Mouse (Mus musculus): ENCODE results near the gene Ramp2. TPM values are rescaled to one million over a fixed set of nuclear protein-coding genes. Genes with fewer than 3 reads are reported as not detected.
A peak's percentile ranks its signal among the peaks of the same experiment; 100 is the strongest.

Ramp2 gene
- total RNA-seq (2021), result 10 to 100 TPM; 70.5 to 72.8 TPM
- long read RNA-seq, experiment 1, transcript Ramp2-204 (4 exons, 1,178 nt), result major isoform, 35 of 44 reads
- long read RNA-seq, experiment 1, partial matches to known transcripts, result 1 of 44 reads
- long read RNA-seq, experiment 1, other reads (novel, unspliced or antisense), result 5 of 44 reads
- long read RNA-seq, experiment 2, transcript Ramp2-204 (4 exons, 1,178 nt), result major isoform, 33 of 47 reads
- long read RNA-seq, experiment 2, partial matches to known transcripts, result 0 of 47 reads
- long read RNA-seq, experiment 2, other reads (novel, unspliced or antisense), result 12 of 47 reads

DNA sequence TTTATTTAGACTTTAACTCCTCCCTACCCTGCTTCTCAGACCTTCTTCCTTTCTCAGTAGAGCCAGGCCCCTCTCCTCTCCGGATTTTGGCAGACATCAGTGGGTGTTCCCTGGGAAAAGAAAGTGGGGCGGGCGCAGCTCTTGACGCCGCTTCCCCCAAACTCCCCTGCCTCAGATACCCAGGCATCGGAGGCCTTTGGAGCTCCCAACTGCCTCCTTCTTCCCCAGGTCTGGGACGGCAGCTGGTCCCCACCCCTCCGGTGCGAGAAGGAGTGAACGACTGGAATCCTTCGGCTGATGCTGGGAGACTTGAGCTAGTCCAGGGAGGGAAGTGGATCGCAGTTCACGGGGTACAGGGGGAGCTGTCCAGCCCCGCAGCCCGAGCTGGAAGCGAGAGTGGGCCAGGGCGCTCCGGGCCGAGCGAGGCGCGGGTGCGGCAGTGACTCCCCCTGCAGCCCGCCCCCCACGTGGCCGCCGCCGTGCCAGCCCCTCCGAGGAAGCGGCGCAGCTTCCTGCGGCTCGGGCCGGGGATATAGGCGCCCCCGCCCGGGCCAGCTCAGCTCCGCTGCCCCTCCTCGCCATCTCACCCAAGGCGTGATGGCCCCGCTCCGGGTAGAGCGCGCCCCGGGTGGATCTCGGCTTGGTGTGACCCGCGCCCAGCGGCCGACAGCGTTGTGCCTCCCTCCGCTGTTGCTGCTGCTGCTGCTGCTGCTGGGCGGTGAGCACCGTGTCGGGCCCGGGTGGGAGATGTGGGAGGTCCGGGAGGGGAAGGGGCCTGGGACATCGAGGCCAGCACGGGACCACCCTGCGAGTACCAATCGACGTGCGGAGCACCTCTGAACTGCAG is at the start of gene Ramp2:
Ramp2 (plus strand) TSS at position 174 of the 847 bp plus-strand sequence.
- peak; percentile 71 for DNase-seq

DNA sequence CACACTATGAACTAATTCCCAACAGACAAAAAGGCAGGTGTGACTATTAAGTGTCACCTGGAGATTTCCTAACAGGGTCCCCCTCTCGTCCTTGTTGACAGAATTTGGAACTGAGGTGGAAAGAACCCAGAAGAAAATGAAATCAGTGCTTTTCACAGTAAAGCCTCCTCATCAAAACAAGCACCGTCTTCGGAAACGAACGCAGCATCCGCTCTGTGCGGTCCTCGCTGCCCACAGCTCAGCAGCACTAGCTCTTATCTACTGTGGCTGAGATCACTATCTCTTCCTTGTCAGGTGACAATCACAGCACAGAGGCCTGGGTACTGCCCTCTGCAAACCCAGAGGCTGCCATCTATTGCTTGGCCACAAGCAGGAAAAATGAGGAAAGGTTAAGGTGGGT is 49.7 kb upstream of the Ramp2 start:
- no peak for DNase-seq

DNA sequence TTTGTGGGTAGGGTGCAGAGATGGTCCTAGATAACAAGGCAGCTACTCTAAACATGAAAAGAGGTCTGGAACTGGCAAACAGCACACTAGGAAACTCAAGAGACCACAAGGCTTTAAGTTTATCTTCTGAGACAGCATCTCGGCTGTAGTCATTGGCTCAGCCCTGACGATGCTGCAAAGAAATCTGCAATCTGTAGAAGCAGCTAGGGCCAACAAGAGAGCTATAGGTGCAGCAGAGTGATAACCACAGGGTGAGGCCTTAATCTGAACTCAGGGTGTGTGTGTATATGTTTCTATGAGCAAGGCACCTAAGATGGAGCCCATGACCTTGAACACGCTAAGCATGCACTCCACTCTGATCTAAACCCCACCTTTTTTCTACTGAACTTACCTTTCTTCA is 46.3 kb upstream of the Ramp2 start:
- no peak for DNase-seq

DNA sequence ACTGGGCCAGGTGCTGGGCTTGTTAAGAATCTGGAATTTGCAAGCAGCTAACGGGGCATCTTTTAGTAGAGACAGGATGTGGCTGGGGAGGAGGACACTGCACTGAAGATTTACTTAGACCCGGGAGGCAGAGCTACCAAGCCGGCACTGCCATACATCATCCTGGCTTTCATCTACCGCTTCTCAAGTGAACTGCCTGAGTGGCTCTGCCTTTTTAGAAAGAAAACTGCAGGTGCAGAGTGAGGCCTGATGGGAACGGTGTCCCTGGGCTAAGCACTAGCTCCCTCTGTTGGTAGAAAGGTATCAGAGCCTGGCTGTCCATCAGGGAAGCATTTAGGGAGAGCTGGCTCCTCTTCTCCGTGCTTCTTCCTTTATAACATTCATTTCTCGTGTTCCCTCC is 44.8 kb upstream of the Ramp2 start:
- no peak for DNase-seq

DNA sequence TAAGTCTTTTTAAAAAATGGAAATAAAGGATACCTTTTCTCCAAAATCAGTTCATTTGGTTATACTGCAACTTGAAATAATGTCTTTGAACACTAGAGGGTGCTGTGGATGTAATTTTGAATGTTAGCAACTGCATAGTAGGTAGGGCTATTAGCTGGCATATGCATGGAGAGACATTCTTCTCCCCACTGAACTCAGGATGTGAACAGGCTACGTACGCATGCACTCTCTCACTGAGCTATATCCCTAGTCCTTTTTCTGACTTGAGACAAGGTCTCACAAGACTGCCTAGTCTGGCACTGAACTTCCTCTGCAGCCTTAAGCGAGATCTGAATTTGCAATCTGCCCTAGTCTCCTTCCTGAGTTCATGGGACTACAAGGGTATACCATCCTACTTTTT is 33.9 kb upstream of the Ramp2 start:
- DNase-seq, result no peak

DNA sequence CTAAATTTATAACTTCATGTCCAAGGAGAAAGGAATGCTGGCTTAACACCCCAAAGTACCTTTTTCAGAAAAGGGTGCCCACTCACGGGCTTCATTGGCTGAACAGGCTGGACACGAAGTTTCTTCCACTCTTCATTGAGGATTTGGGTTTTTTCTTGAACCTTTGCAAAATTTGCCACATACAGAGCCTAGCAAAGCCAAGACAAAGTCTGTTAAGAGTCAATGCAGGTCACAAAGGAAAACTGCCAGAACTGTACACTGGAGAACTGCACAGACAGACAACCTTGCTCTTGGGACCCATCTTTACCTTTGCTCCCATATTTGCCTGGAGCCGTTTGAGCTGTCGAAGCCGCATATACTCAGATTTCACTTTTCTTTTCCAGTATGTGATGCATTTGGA is 28.9 kb upstream of the Ramp2 start:
- no peak for DNase-seq

DNA sequence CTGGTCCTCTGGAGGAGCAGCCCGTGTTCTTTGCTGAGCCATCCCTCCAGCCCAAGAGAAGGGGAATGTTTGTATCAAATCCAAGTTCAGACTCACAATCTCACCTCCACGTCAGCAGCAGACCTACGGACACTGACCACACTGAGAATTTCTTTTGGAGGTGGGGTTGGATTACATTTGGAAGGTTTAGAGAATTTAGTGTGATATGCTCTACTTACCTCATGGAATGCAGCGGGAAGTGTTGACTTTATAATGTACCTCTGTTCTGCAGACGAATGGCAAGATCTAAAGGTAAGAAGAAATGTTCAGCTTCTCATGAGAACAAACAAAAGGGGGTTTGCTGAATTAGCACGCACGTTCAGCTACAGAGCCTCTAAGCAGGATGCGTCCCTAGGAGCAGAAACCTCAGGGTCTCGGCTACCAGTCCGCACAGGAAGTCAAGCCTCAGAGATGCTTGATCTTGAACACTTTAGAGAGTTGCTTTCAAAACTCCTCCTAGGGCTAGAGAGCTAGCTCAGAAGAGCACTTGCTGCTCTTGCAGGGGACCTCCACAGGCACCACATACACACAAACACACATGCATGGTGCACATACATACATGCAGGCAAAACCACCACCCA is 27.3 kb upstream of the Ramp2 start:
- DNase-seq, result no peak

DNA sequence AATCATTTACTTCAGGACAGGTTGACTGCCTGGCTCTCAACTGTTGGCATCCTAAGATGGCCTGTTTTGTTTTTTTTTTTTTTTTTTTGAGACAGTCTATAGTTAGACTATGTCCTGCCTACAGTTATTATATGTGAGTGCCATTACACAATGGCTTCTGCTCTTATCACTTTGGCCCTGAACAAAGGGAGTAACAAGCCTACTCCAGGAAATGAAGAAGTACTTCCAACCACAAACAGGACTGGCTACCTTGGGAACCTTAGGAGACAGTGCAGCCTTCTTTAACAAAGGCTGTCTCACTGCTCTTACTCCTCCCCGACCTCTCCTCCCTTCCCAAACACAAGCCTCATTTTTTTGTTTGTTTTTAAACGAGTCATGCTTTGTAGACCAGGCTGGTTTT is 25.0 kb upstream of the Ramp2 start:
- DNase-seq, result no peak

DNA sequence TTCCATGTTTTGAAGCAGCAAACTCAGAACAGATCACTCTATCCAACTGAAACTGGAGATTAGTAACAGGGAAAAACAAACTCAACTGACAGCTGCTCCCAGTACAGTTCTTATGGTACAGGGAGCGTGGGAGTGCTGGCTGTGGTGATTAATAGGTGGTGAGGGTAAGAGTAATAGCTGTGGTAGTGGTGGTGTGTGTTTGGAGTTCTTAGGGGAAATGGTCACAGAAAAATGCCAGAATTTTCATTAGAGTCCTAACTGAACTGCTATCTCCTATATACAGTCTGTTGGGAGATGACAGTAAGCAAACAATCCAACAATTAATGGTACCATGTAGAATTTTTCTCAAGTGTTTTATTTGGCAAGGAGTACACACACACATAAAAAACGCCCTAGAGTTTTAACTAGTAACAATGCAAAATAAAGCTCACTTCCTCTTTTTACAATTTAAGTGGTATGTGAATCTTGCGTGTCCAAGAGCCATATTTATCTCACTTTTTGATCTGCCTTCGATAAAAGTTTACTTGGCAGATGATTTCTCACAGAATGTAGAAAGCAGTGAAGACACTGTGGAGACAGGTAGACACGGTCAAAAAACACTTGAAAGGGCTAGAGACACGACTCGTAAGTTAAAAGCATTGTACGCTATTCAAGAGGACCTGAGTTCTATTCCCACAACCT is 24.4 kb upstream of the Ramp2 start:
- DNase-seq, result no peak

DNA sequence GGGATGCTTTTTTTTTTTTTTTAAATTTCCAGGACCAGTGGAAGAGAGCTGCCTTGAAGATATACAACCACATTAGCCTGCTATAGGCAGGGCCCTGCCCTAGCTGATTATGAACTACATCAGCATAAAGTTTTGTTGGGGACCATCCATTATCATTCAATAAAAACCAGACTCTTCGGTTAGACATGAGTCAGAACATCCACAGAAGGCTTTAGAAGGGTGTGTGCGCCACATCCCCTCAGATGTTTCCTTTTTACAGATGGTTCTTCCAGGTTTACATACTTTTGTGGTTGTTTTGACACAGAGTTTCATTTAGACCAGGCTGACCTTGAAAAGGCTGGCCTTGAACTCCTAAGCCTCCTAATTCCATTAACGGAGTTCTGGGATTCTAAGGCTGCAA is 21.5 kb upstream of the Ramp2 start:
- DNase-seq, result no peak

DNA sequence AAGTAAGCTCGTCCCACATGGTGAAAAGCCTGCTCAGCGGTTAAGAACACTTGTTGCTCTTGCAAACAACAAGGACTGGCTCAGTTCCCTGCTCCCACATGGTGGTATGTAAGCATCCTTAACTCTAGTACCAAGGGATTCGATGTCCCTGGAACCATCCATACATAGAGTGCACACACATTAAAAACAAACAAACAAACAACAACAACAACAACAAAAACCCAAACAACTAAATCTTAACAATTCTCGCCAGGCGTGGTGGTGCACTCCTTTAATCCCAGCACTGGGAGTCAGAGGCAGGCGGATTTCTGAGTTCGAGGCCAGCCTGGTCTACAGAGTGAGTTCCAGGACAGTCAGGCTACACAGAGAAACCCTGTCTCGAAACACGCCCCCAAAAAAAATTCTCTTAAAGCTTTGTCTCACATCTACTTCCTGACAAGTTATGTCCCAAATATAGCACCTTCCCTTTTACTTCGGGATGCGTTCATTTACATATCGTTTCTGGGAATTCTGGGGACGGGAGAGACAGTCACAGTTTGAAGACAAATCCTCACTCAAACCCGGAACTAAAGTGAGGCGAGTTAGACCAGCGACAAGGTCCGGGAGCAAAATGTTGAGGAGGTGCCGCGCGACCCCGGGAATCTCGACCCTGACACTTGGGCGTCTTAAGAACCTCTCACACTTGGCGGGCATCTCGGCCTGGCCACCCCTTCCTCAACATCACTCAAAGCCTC is 20.3 kb upstream of the Ramp2 start:
- DNase-seq, result no peak

DNA sequence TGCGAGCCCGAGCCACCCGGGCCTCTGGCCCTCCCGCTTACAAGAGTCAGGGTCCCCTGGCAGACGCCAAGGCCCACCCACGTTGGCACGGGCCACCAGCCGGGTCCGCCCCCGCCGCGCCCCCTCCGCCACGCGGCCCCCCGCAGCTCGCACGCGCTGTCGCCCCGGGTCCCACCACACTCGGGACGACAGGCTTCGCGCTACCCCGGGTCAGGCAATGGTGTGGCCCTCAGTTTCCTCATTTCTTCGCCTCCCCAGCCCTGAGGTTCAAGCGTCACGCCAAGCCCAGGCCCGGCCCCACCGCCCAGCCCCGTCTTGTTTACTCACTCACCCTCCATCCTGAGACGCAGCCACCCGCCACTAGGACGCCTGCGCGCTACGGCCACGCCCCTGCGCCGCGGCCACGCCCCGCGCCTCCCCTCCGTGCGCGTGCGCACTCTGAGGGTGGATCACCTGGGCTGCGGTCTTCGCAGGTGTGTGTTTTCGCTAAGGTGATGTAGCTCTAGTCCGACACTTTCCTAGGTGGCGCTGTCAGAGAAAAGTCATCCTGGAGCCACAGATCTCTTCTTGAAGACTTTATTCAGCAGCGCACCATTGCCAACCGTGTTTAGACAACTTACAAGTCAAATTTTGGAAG is 19.6 kb upstream of the Ramp2 start, which contains the start of gene Ezh1:
Ezh1 (minus strand) TSS at position 399 of the 637 bp plus-strand sequence.
- peak; percentile 86 for DNase-seq

DNA sequence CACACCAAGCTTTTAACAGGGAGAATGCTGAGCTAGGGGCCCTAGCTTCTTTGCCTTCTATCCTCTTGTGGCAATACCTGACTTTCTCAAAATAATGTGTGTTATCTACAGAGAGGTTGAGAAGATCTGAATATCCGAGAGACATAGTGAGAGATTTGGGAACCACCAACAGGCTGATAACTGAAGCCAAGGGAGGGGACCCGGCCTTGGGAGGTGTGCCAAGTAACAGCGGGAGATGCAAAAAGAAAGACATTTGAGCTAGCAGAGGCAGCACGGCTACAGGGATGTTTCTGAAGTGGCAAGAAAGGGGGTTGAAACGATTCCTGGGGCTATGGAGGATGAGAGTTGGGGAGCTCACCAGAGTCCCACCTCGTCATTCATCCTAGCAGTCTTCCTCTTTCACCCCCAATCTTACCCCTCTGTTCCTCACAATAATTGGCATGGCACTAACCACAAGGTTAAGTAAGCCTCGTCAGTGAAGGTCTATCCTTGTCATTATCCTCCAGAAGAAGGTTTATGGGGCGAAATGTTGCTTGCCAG is 16.4 kb upstream of the Ramp2 start:
- peak; percentile 48 for DNase-seq

DNA sequence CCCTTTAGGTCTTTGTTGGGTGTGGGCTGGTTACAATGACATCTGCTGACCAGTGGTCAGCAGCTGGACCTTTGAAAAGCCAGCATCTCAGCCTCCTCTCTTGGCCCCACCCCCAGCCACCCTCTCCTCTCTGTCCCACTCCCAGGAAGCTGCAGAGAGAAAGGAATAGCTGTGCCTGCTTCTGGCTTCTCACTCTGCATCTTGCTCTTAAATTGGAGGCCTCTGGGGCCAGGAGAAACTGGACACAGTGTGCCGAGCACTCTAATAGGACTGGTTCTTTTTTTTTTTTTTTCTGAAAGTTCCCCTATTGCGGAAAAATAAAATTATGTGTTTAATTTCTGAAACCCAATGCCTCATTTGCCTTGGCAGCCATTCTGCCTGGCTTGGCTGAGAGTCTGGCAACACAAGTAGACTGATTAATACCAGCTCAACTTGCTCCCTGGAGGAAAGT is 15.7 kb upstream of the Ramp2 start:
- peak; percentile 50 for DNase-seq

DNA sequence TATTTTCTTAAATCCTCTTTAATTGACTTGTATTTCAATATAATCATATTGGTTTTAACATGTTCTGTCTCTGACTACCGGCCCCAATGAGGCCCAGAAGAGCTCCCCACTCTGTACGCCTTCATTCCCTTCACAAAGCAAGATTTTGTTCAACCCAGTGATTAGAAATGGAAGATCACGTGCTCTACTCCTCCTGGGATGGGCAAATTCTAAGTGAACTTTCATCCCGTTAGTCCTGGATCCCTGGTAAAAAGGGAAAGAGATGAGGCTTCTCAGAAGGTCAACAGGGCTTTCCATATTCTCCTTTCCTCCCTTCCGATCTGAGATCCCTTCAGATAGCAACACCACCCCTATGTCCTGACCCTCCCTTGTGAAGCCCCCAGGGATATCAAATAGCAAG is 15.3 kb upstream of the Ramp2 start:
- no peak for DNase-seq

DNA sequence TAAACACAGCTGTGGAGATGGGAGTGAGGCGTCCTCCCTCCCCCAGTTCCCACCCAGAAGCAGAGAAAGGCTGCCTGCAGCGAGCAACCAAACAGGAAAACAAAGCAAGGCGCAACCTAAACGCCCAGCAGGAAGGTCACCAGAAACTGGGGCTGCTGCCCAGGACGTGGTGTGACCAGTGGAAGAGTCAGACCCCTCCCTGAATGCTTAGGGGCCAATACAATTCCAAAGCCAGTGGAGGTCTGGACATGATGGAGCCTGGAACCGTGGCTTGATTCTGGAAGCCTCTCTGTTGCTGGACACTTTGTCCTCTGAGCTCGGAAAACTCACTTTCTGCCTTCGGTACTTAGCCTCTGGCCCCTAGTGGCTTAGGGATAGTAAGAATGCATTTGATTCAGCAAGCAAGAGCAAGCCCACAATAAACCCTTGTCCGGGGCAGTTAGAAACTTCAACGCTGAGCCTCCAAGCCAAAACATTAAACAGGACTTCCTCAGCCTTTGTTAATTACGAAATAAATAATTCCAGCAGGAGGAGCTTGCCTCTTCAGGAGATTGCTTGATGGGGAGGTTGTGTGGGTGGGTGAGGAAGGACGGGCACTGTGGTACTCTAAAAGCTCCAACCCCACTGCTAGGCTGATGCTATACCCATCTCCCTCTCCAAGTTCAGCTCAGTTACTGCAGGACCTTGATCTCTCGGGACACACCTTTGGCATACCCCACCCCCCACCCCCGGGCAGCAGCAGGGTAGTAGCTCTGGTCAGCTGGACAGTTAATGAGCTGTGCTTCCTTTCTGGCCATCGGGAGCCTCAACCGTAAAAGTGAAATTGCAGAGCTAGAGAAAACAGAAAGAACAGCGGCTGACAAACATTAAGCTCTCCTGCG is 14.6 kb upstream of the Ramp2 start:
- DNase-seq, result peak; percentile 61

DNA sequence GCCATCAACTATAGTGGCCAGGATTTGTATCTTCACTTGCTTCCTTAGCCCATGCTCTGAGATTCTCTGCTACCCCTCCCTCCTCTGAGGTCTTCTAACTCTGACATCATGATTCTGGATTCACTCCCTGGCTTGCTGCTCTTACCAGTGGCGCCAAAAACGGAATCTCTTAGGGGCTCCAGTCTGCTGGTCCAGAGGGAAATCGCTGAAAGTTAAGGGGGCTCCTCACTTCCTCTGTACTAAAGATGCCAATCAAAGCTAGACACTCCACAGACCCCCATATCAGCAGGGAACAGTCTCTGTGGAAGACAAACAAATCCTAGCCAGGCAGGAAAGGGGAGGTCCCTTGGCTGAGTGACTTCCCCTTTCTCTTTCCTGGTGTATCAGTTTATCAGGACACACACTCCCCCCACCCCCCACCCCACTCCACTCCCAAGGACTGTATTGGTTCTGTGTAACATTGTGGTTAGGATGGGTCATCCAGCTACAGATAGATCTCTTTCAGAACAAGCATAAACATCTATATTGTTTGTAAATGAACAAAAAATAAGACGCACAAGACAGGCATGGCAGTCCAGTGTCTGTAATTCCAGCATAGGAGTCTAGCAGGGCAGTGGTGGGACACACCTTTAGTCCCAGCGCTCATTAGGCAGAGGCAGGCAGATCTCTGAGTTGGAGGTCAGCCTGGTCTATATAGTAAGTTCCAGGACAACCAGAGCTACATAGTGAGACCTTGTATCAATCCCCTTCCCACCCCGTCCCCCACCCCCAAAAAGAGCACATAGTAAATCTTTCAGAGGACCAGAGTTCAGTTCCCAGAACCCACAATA is 13.6 kb upstream of the Ramp2 start:
- DNase-seq, result no peak

DNA sequence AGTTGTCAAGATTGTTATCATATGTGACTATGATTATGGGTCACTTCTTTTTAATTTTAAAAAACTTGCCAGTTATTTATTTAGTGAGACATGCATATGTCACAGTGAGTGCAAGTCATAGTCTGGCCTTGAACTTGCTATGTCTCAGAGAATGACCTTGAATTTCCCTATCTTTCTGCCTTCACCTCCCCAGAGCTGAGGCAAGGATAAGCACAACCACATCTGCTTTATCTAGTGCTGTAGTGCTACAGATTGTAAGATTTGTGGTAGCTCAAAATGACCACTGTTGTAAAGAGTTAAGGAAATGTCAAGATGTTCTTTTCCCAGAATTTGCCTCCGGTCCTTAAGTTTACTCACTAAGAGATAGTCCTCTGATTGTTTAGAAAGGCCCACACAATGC is 12.6 kb upstream of the Ramp2 start:
- DNase-seq, result no peak

DNA sequence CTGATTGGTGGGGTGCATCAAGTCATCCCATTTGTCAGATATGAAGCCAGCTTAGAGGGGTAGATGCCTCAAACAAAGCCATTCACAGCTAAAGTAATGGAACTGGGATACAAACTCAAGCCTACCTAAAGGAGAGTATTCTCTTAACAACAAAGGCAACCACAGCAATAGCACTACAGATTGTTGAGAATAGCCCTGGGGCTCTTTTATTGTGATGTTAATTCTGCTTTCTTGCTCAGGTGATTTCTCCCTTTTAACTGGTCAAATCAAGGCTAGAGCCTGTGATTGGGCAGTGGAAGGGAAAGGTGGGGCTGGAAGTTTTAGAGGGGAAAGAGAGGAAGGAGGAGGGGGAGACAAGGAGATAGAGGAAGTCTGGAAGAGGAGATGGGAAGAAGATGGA is 11.7 kb upstream of the Ramp2 start:
- DNase-seq, result no peak
